Mouse (Mus musculus) Patski (cell line): ENCODE results near the gene Prkar2a. TPM values are rescaled to one million over a fixed set of nuclear protein-coding genes. Genes with fewer than 3 reads are reported as not detected.
A peak's percentile ranks its signal among the peaks of the same experiment; 100 is the strongest.

ENCODE experiments used
- ATAC-seq: fragments of 100-300 bp; one replicate; pipeline ENCODE4 v1.8.0; 2021
- CTCF ChIA-PET: fragments of 350-600 bp; sonication (Branson Sonifier 250); formaldehyde crosslinking; loops from one replicate; lab custom pipeline; 2022; ENCODE audit warnings: inconsistent platforms; lab: Charles Lee
- POLR2A ChIA-PET: fragments of 350-600 bp; sonication (Branson Sonifier 250); formaldehyde crosslinking; loops from one replicate; lab custom pipeline; 2022; ENCODE audit warnings: antibody characterized with exemption, inconsistent platforms; lab: Charles Lee
- DNase-seq: peaks from one replicate; pipeline ENCODE4 v3.0.0-alpha.2; 2011; ENCODE audit warnings: low read depth, low spot score
- H3K27me3 ChIP-seq: fragments of 371-371 bp; one replicate; pipeline ENCODE4 v1.5.1; 2021
- CTCF ChIP-seq: fragments of 100-300 bp; IDR thresholded peaks from one replicate; pipeline ENCODE4 v1.5.1; 2021
- in situ Hi-C: fragments of 300-500 bp; cut with MboI; formaldehyde crosslinking; loops from 3 replicates; pipeline ENCODE4 v1.11.1; 2018; ENCODE audit warnings: low pct_unique_long_range_greater_than_20kb, mixed read lengths
- polyA plus RNA-seq: library from polyadenylated mRNA; unstranded; gene quantifications from one replicate; pipeline ENCODE4 v1.2.3, GENCODE M21; 2021

The Prkar2a gene
- polyA plus RNA-seq, 1 experiment from 2014 or later, result 30.9 TPM

GRCm38 (mm10) chr9:108726116-108726515 is 37.0 kb downstream of the Prkar2a start:
- ChIA-PET POLR2A (no interaction called here), CTCF (interaction anchor here (1.3 kb wide), 1 partner anchor 17 kb away, joined by 3 read pairs; no protein-coding TSS in a partner anchor)
- no peaks in the 10 kb centered on the region for H3K27me3 ChIP-seq
- in situ Hi-C loops, result no loop called here
- DNase-seq, result no peak
- no peak for ATAC-seq
- no peak for TF ChIP-seq CTCF

- ChIA-PET POLR2A (no interaction called here), CTCF (no interaction called here)
- TF ChIP-seq CTCF, result peak; percentile 42
- no peaks in the 10 kb centered on the region for H3K27me3 ChIP-seq
- no peak for ATAC-seq
- in situ Hi-C loops, result no loop called here
- DNase-seq, result no peak
Observed at GRCm38 (mm10) chr9:108729050-108729449, 39.9 kb downstream of the Prkar2a start.

- POLR2A ChIA-PET, result no interaction called here
- no peak for TF ChIP-seq CTCF
- in situ Hi-C loops, result no loop called here
- no peaks in the 10 kb centered on the region for H3K27me3 ChIP-seq
- no peak for DNase-seq
- no peak for ATAC-seq
- CTCF ChIA-PET, result interaction anchor here (1.3 kb wide), 1 partner anchor 10 kb away, joined by 3 read pairs; no protein-coding TSS in a partner anchor
Observed at GRCm38 (mm10) chr9:108732462-108732861, 43.3 kb downstream of the Prkar2a start.

- TF ChIP-seq CTCF, result no peak
- no peak for ATAC-seq
- no peak for DNase-seq
- ChIA-PET CTCF (no interaction called here), POLR2A (no interaction called here)
- in situ Hi-C loops, result no loop called here
- no peaks in the 10 kb centered on the region for H3K27me3 ChIP-seq
Observed at GRCm38 (mm10) chr9:108734626-108735025, 45.5 kb downstream of the Prkar2a start.

DNA sequence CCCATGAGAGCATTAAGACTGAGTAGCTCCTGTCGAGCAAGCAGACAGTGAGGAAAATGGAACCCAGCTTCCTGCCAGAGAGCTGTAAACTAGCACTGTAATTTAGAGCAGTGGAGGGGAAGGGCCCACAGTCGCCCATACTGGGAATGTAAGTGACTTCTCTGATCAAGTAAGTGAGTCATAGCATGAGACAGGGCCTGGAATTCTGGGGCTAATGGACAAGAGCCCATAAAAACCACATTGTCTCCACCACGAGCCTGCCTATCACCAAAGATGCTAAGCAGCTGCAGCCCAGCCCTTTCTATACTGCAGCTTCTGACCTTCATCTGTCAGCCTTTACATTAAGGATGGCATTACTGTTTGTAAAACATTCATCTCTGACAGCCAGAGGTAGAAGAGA is 50.1 kb downstream of the Prkar2a start:
- in situ Hi-C loops, result no loop called here
- CTCF ChIA-PET, result interaction anchor here (1.5 to 2.1 kb wide), 2 partner anchors 14 to 41 kb away, joined by 3 to 5 read pairs; no protein-coding TSS in a partner anchor
- H3K27me3 ChIP-seq, result no peaks in the 10 kb centered on the region
- DNase-seq (no peak), ATAC-seq (peak; percentile 51)
- POLR2A ChIA-PET, result interaction anchor here (0.6 kb wide), 1 partner anchor 103 kb away, joined by 4 read pairs; no protein-coding TSS in a partner anchor
- no peak for TF ChIP-seq CTCF

GRCm38 (mm10) chr9:108740062-108740461 is 50.9 kb downstream of the Prkar2a start:
- ChIA-PET CTCF (interaction anchor here (2.1 kb wide), 1 partner anchor 13 kb away, joined by 5 read pairs; no protein-coding TSS in a partner anchor), POLR2A (interaction anchor here (0.5 to 0.6 kb wide), 2 partner anchors 103 to 327 kb away, joined by 4 read pairs; no protein-coding TSS in a partner anchor)
- no peaks in the 10 kb centered on the region for H3K27me3 ChIP-seq
- in situ Hi-C loops, result no loop called here
- no peak for TF ChIP-seq CTCF
- DNase-seq (no peak), ATAC-seq (no peak)

DNA sequence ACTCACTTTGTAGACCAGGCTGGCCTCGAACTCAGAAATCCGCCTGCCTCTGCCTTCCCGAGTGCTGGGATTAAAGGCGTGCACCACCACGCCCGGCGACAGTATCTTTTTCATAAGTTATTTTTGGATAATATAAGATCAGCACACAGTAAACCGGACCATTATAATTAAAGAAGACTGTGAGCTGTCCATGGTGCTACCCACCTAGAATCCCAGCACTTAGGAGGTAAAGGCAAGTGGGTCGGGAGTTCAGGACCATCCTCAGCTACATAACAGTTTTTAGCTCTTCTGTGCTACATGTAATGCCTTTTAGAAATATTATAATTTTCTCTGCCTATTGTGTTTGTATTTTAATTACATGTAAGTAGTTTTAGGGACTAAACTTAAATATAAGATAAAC is 52.9 kb downstream of the Prkar2a start:
- ATAC-seq (no peak), DNase-seq (no peak)
- ChIA-PET POLR2A (no interaction called here), CTCF (interaction anchor here (1.1 to 1.3 kb wide), 3 partner anchors 11 to 38 kb away, joined by 3 to 4 read pairs (median 3); no protein-coding TSS in a partner anchor)
- no peaks in the 10 kb centered on the region for H3K27me3 ChIP-seq
- in situ Hi-C loops, result no loop called here
- no peak for TF ChIP-seq CTCF

DNA sequence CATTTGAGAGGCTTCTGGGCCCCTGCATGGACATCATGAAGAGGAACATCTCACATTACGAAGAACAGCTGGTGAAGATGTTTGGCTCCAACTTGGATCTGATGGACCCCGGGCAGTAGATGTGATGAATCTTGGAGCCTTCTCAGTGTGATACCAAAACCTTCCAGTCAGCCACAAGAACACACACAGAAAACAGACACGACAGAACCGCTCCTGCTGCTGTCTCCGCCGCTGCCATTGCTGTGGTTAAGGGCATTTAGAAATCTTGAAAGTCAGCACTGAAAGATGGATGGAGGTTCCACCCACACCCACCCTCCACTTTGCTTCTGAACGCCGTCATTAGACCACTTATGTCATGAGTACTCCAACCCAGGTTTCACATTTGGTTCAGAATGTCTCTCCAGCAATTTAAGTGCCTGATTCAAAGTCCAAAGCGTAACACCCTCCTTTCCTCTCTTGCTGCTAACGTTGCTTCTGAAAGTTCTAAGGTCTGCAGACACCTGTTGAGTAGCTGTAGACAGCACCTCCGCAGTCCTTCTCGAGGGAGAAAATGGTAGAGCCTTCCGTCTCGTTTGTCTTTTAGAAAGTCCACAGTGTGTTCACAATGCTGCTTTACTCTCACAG is 57.9 kb downstream of the Prkar2a start:
- H3K27me3 ChIP-seq, result no peaks in the 10 kb centered on the region
- POLR2A ChIA-PET, result no interaction called here
- DNase-seq, result no peak
- TF ChIP-seq CTCF, result no peak
- CTCF ChIA-PET, result no interaction called here
- in situ Hi-C loops, result no loop called here
- no peak for ATAC-seq

- no peak for DNase-seq
- TF ChIP-seq CTCF, result no peak
- in situ Hi-C loops, result no loop called here
- H3K27me3 ChIP-seq, result no peaks in the 10 kb centered on the region
- ChIA-PET POLR2A (no interaction called here), CTCF (interaction anchor here (0.7 to 1.0 kb wide), 2 partner anchors 23 to 72 kb away, joined by 3 to 4 read pairs; no protein-coding TSS in a partner anchor)
- ATAC-seq, result no peak
Observed at GRCm38 (mm10) chr9:108747694-108748093, 58.6 kb downstream of the Prkar2a start.

- no peak for DNase-seq
- no peak for ATAC-seq
- TF ChIP-seq CTCF, result no peak
- POLR2A ChIA-PET, result no interaction called here
- CTCF ChIA-PET, result interaction anchor here (1.0 kb wide), 1 partner anchor 71 kb away, joined by 4 read pairs; no protein-coding TSS in a partner anchor
- in situ Hi-C loops, result no loop called here
- H3K27me3 ChIP-seq, result no peaks in the 10 kb centered on the region
Observed at GRCm38 (mm10) chr9:108748600-108749183, 59.6 kb downstream of the Prkar2a start.

GRCm38 (mm10) chr9:108750616-108751015 is 61.5 kb downstream of the Prkar2a start:
- ATAC-seq (no peak), DNase-seq (no peak)
- POLR2A ChIA-PET, result no interaction called here
- CTCF ChIA-PET, result interaction anchor here (1.0 kb wide), 1 partner anchor 69 kb away, joined by 3 read pairs; no protein-coding TSS in a partner anchor
- no peak for TF ChIP-seq CTCF
- H3K27me3 ChIP-seq, result no peaks in the 10 kb centered on the region
- in situ Hi-C loops, result no loop called here
